Mouse (Mus musculus) kidney, postnatal 36 days (tissue): ENCODE measurements at regions not wholly inside any gene's neighbourhood (a gene's known extent, or its start where the extent isn't known, plus 50 kb on each side); places are given as distances from the start of the nearest gene placed in this dataset.

Experiments
- DNase-seq, 2 experiments: peaks; one replicate each; pipeline ENCODE4 v3.0.0; 2021 to 2022; ENCODE audit warnings: mixed read lengths in 2 of 2

GRCm38 (mm10) chr17:64229225-64229976 is 102.3 kb downstream of the Pja2 start:
- no peak for DNase-seq

GRCm38 (mm10) chr17:64214599-64214998 is 117.1 kb downstream of the Pja2 start:
- DNase-seq = peak in 1 of 2 experiments; percentile 8

- DNase-seq = no peak
Measured at GRCm38 (mm10) chr17:64213251-64213650, 118.5 kb downstream of the Pja2 start.

- DNase-seq = no peak
Measured at GRCm38 (mm10) chr17:64211281-64211680, 120.4 kb downstream of the Pja2 start.

GRCm38 (mm10) chr17:64210366-64210765 is 121.3 kb downstream of the Pja2 start:
- no peak for DNase-seq

- no peak for DNase-seq
Measured at GRCm38 (mm10) chr17:64209640-64210039, 122.1 kb downstream of the Pja2 start.

GRCm38 (mm10) chr17:64208152-64208855 is 123.4 kb downstream of the Pja2 start:
- no peak for DNase-seq

GRCm38 (mm10) chr17:64206196-64206718 is 125.5 kb downstream of the Pja2 start:
- no peak for DNase-seq

- no peak for DNase-seq
Measured at GRCm38 (mm10) chr17:64203611-64204010, 128.1 kb downstream of the Pja2 start.

GRCm38 (mm10) chr17:64202248-64202647 is 129.5 kb downstream of the Pja2 start:
- no peak for DNase-seq

- DNase-seq = no peak
Measured at GRCm38 (mm10) chr17:64201609-64202008, 130.1 kb downstream of the Pja2 start.

- no peak for DNase-seq
Measured at GRCm38 (mm10) chr17:64200092-64200877, 131.4 kb downstream of the Pja2 start.

GRCm38 (mm10) chr17:64199241-64199933 is 132.3 kb downstream of the Pja2 start:
- no peak for DNase-seq

- no peak for DNase-seq
Measured at GRCm38 (mm10) chr17:64196437-64196836, 135.3 kb downstream of the Pja2 start.

GRCm38 (mm10) chr17:64193055-64193454 is 138.7 kb downstream of the Pja2 start:
- no peak for DNase-seq
